In genomic region chr4:129998124-129998523, GRCm38 (mm10) we compare ENCODE assay signal across 23 mouse cellular contexts. TPM values are rescaled to one million over a fixed set of nuclear protein-coding genes. Genes with fewer than 3 reads are reported as not detected.
A peak's percentile ranks its signal among the peaks of the same experiment; 100 is the strongest.
DNase-seq lines count a peak whose midpoint lies in the region; ATAC-seq lines count a peak whose summit lies in the region.
"Had no signal": no experiment of that assay in that cellular context is flagged by ENCODE, and none has a peak within 500 bp of the region (broad histone marks: within the 10 kb centered on the region; RNA-seq: fewer than 3 reads in every experiment).

No protein-coding gene starts in this region.

- H3K4me1 ChIP-seq in forebrain, embryonic 12.5 days = peaks cover 22% of the 10 kb centered on the region
- no peaks in the 10 kb centered on the region for H3K4me1 ChIP-seq in forebrain, embryonic 11.5 days (replicated peaks; ENCODE audit: control insufficient read depth, insufficient read depth, low read length)
- peaks cover 17% of the 10 kb centered on the region for H3K4me1 ChIP-seq in kidney, embryonic 14.5 days (ENCODE audit: control insufficient read depth, insufficient read depth, low read length)

- no peak for ATAC-seq in forebrain, embryonic 12.5 days (ENCODE audit: low FRiP score)
- no peak for ATAC-seq in forebrain, embryonic 11.5 days (replicated peaks; ENCODE audit: low FRiP score)
- no peak for ATAC-seq in kidney, embryonic 14.5 days (ENCODE audit: low FRiP score, low TSS enrichment)
- ATAC-seq: forebrain, embryonic 14.5 days; intestine, postnatal 0 days; midbrain, embryonic 13.5 days had no signal

- H3K27ac ChIP-seq in forebrain, embryonic 12.5 days = no peak overlapping the region
- no peak overlapping the region for H3K27ac ChIP-seq in forebrain, embryonic 11.5 days (ENCODE audit: low read depth, low read length)
- no peak overlapping the region for H3K27ac ChIP-seq in kidney, embryonic 14.5 days (ENCODE audit: low read depth, low read length)
- H3K27ac ChIP-seq: hindbrain, embryonic 12.5 days; kidney, embryonic 15.5 days; liver, embryonic 14.5 days; midbrain, embryonic 13.5 days had no signal

- peaks cover 4% of the 10 kb centered on the region; the same call in 1 of the 2 replicates for H3K27me3 ChIP-seq in forebrain, embryonic 12.5 days
- H3K27me3 ChIP-seq in forebrain, embryonic 11.5 days (ENCODE audit: control insufficient read depth, insufficient read depth, low read length) = no peaks in the 10 kb centered on the region
- H3K27me3 ChIP-seq in kidney, embryonic 14.5 days (ENCODE audit: control insufficient read depth, insufficient read depth, low read length) = peaks cover 14% of the 10 kb centered on the region; the same call in 1 of the 2 replicates

- H3K9me3 ChIP-seq in forebrain, embryonic 12.5 days = no peaks in the 10 kb centered on the region
- no peaks in the 10 kb centered on the region for H3K9me3 ChIP-seq in forebrain, embryonic 11.5 days (ENCODE audit: control insufficient read depth, low read length)
- no peaks in the 10 kb centered on the region for H3K9me3 ChIP-seq in kidney, embryonic 14.5 days (ENCODE audit: control insufficient read depth, low read length)
- H3K9me3 ChIP-seq: heart, embryonic 12.5 days; hindbrain, embryonic 12.5 days; kidney, embryonic 15.5 days; midbrain, embryonic 13.5 days had no signal

- WGBS in forebrain, embryonic 12.5 days = 78% methylated on average over 11 of the region's 11 CpGs
- 76% methylated on average over 11 of the region's 11 CpGs for WGBS in forebrain, embryonic 11.5 days
- 45% methylated on average over 11 of the region's 11 CpGs for WGBS in kidney, embryonic 14.5 days

- no peak for DNase-seq in forebrain, embryonic 11.5 days (ENCODE audit: low spot score)
- DNase-seq in kidney, postnatal 4 days = no peak
- DNase-seq in right cerebral cortex, postnatal 25 days = peak; percentile 61
- no peak for DNase-seq in right cerebral cortex, postnatal 10 days (ENCODE audit: low spot score in 2 of 2)
- DNase-seq in gastrocnemius, postnatal 25 days = no peak
- DNase-seq in liver = no peak
- DNase-seq: adrenal gland, postnatal 14 days; cerebellum, adult 8-10 months; heart, adult 18-20 months; kidney, postnatal 36 days; lung, embryonic 14.5 days had no signal

- H3K36me3 ChIP-seq in forebrain, embryonic 12.5 days (replicated peaks) = peaks cover 2% of the 10 kb centered on the region; the same call in 1 of the 2 replicates
- H3K36me3 ChIP-seq in forebrain, embryonic 11.5 days (ENCODE audit: control insufficient read depth, insufficient read depth, low read length) = no peaks in the 10 kb centered on the region
- H3K36me3 ChIP-seq in kidney, embryonic 14.5 days (ENCODE audit: control insufficient read depth, insufficient read depth, low read length) = no peaks in the 10 kb centered on the region
- H3K36me3 ChIP-seq: heart, embryonic 12.5 days; kidney, embryonic 15.5 days had no signal

- no peak overlapping the region for H3K4me3 ChIP-seq in forebrain, embryonic 12.5 days (replicated peaks)
- no peak overlapping the region for H3K4me3 ChIP-seq in forebrain, embryonic 11.5 days (ENCODE audit: low read depth, low read length)
- no peak overlapping the region for H3K4me3 ChIP-seq in kidney, embryonic 14.5 days (ENCODE audit: low read length)
- H3K4me3 ChIP-seq: heart, embryonic 12.5 days; hindbrain, embryonic 12.5 days; kidney, embryonic 15.5 days; megakaryocyte, embryonic 14.5 days; midbrain, embryonic 13.5 days had no signal

- H3K9ac ChIP-seq in forebrain, embryonic 12.5 days = peak overlapping the region; percentile 8; the same call in 1 of the 2 replicates
- no peak overlapping the region for H3K9ac ChIP-seq in forebrain, embryonic 11.5 days (ENCODE audit: low read length)
- H3K9ac ChIP-seq in kidney, embryonic 14.5 days (ENCODE audit: low read depth, low read length) = 0 out of 2 replicates have a peak overlapping the region, but pooled peaks have one; percentile 12
- H3K9ac ChIP-seq: heart, embryonic 12.5 days; hindbrain, embryonic 12.5 days; kidney, embryonic 15.5 days; liver, embryonic 14.5 days; lung, embryonic 14.5 days; midbrain, embryonic 13.5 days had no signal

- H3K4me2 ChIP-seq in forebrain, embryonic 12.5 days = no peak overlapping the region
- H3K4me2 ChIP-seq in forebrain, embryonic 11.5 days (ENCODE audit: low read depth, low read length, severe bottlenecking) = no peak overlapping the region
- H3K4me2 ChIP-seq in kidney, embryonic 14.5 days (replicated peaks; ENCODE audit: low read depth, low read length) = no peak overlapping the region
- H3K4me2 ChIP-seq: heart, embryonic 12.5 days; hindbrain, embryonic 12.5 days; kidney, embryonic 15.5 days; lung, embryonic 14.5 days; midbrain, embryonic 13.5 days had no signal

RNA-seq across cellular contexts. Expression of gene Adgrb2, which starts 13.5 kb away (rescaled TPM):
- polyA plus RNA-seq in forebrain, embryonic 12.5 days (2016; fragmentation: Nextera tagmentation; extraction: Ambion mirVana) = 5.6 and 7.3 TPM in 2 replicates
- 3.6 and 8.2 TPM in 2 replicates for polyA plus RNA-seq in forebrain, embryonic 11.5 days (2014; fragmentation: Nextera tagmentation; extraction: Ambion mirVana)
- polyA plus RNA-seq in kidney, embryonic 14.5 days (2014; fragmentation: Nextera tagmentation; extraction: Ambion mirVana) = 2.6 and 3.3 TPM in 2 replicates
- total RNA-seq in gastrocnemius, postnatal 25 days (2021) = under 1 TPM; 0.54 to 0.56 TPM
- total RNA-seq: monocyte, adult 5-6 weeks; neutrophil, adult 5-6 weeks had no signal

RNA-seq across cellular contexts. Expression of gene Col16a1, which starts 49.5 kb away (rescaled TPM):
- 10.8 and 14.8 TPM in 2 replicates for polyA plus RNA-seq in forebrain, embryonic 12.5 days (2016; fragmentation: Nextera tagmentation; extraction: Ambion mirVana)
- polyA plus RNA-seq in forebrain, embryonic 11.5 days (2014; fragmentation: Nextera tagmentation; extraction: Ambion mirVana) = 5.9 and 6.3 TPM in 2 replicates
- 27.6 and 28.1 TPM in 2 replicates for polyA plus RNA-seq in kidney, embryonic 14.5 days (2014; fragmentation: Nextera tagmentation; extraction: Ambion mirVana)
- total RNA-seq in gastrocnemius, postnatal 25 days (2021) = 10 to 100 TPM in 1 of 2 experiments, 1 to 10 TPM in 1; 8.6 to 15.5 TPM
- total RNA-seq: monocyte, adult 5-6 weeks; neutrophil, adult 5-6 weeks had no signal
